Mouse (Mus musculus) intestine, postnatal 0 days (tissue): Measurements from ENCODE around the gene Neu1. TPM values are rescaled to one million over a fixed set of nuclear protein-coding genes. Genes with fewer than 3 reads are reported as not detected.

Experiments used
- ATAC-seq: fragments of 200-750 bp; cut with Nextera tagmentation; 2 replicates; pipeline ENCODE4 v1.8.0; 2017; ENCODE audit warnings: mild to moderate bottlenecking, moderate TSS enrichment, moderate library complexity
- H3K27ac ChIP-seq: fragments of 300-500 bp; sonication (generic); 2 replicates; pipeline ENCODE4 v1.5.1; 2014; ENCODE audit warnings: mild to moderate bottlenecking, low read depth, low read length, moderate library complexity
- H3K27me3 ChIP-seq: fragments of 300-500 bp; sonication (generic); replicated peaks from 2 replicates; pipeline ENCODE4 v1.6.1; 2014; ENCODE audit warnings: low read length, mixed read lengths; ENCODE audit not compliant: control insufficient read depth, insufficient read depth
- H3K36me3 ChIP-seq: fragments of 300-500 bp; sonication (generic); 2 replicates; pipeline ENCODE4 v1.6.1; 2014; ENCODE audit warnings: mild to moderate bottlenecking, moderate library complexity; ENCODE audit not compliant: control insufficient read depth, insufficient read depth
- H3K4me1 ChIP-seq: fragments of 300-500 bp; sonication (generic); replicated peaks from 2 replicates; pipeline ENCODE4 v1.6.1; 2014; ENCODE audit warnings: antibody characterized with exemption, low read length, mixed read lengths; ENCODE audit not compliant: control insufficient read depth, insufficient read depth
- H3K4me2 ChIP-seq: fragments of 300-500 bp; sonication (generic); replicated peaks from 2 replicates; pipeline ENCODE4 v1.6.1; 2014; ENCODE audit warnings: low read depth, mild to moderate bottlenecking, moderate library complexity
- H3K4me3 ChIP-seq: fragments of 300-500 bp; sonication (generic); 2 replicates; pipeline ENCODE4 v1.5.1; 2014; ENCODE audit warnings: low read depth, low read length
- H3K9ac ChIP-seq: fragments of 300-500 bp; sonication (generic); 2 replicates; pipeline ENCODE4 v1.6.1; 2014; ENCODE audit warnings: mild to moderate bottlenecking, low read depth, low read length
- H3K9me3 ChIP-seq: fragments of 300-500 bp; sonication (generic); 2 replicates; pipeline ENCODE4 v1.6.1; 2016; ENCODE audit warnings: mixed run types; ENCODE audit not compliant: control insufficient read depth
- CTCF ChIP-seq: sonication (generic); IDR thresholded peaks from 2 replicates; pipeline ENCODE4 v1.5.1; 2016; ENCODE audit warnings: low read depth, mild to moderate bottlenecking, control low read depth, antibody characterized with exemption, moderate library complexity
- WGBS: fragments of 180-500 bp; shearing (Covaris S2); extraction: QIAGEN DNeasy Blood & Tissue Kit; methylation state at CpG from one replicate; pipeline ENCODE4 v1.1.7; 2014; 5-methylcytosine and 5-hydroxymethylcytosine counted together
- polyA plus RNA-seq: library from polyadenylated mRNA; unstranded; fragments of >200 nt; fragmentation: Nextera tagmentation; extraction: Ambion mirVana; gene quantifications from 2 replicates; pipeline ENCODE4 v1.2.1, GENCODE M21; 2015

Neu1 gene
- polyA plus RNA-seq, 1 experiment from 2014 or later: 522 TPM

DNA sequence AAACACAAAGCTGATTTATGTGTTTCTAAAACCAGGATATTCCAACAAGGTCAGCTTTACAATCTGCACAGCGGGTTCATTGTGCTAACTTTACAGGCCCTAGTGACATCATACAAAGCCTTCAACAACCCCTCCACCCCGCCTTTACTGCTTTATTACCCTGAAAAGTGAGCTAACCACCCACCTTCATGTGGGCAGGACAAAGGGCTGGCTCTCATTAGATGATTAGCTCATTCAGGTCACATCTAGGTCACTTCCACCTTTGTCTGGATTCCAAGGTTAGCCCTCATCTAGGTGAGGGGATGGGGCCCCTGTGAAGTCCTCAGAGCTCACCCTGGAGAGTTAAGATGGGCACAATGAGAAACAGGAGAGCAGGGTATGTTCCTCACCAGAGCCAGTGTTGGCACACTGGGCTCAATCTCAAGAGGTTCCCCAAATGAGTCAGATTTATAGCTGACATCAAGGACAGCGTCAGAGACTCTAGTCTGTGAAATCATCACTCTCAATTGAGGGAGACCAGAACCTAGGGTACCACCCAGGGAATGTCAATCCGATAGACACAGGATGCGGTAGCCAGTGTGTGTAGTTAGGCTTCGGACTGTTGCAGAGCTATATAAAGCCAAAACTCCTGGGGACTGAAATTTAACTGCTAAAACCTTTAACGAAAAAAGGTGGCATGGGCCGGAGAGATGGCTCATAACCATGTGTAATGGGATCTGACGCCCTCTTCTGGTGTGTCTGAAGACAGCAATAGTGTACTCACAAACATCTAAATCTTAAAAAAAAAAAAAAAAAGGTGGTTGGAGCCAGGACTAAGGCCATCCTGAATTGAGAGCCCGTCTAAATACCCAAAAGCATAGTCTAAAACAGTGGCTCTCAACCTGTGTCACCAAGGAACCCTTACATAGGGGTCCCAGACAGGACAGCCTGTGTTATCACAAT lies 19.7 kb downstream of the Neu1 start:
- H3K27ac ChIP-seq: peak overlapping the region; percentile 88
- H3K9me3 ChIP-seq: no peaks in the 10 kb centered on the region
- 14% methylated on average over 10 of the region's 10 CpGs for WGBS
- H3K4me2 ChIP-seq: peak overlapping the region; percentile 75
- ATAC-seq: peak; percentile 80
- H3K27me3 ChIP-seq: no peaks in the 10 kb centered on the region
- H3K36me3 ChIP-seq: 0 out of 2 replicates have a peak, but pooled peaks cover 6% of the 10 kb centered on the region
- H3K4me1 ChIP-seq: no peaks in the 10 kb centered on the region; the same call in 1 of the 2 replicates
- peak overlapping the region; percentile 79 for H3K9ac ChIP-seq
- peak; percentile 52 for TF ChIP-seq CTCF
- H3K4me3 ChIP-seq: peak overlapping the region; percentile 84

DNA sequence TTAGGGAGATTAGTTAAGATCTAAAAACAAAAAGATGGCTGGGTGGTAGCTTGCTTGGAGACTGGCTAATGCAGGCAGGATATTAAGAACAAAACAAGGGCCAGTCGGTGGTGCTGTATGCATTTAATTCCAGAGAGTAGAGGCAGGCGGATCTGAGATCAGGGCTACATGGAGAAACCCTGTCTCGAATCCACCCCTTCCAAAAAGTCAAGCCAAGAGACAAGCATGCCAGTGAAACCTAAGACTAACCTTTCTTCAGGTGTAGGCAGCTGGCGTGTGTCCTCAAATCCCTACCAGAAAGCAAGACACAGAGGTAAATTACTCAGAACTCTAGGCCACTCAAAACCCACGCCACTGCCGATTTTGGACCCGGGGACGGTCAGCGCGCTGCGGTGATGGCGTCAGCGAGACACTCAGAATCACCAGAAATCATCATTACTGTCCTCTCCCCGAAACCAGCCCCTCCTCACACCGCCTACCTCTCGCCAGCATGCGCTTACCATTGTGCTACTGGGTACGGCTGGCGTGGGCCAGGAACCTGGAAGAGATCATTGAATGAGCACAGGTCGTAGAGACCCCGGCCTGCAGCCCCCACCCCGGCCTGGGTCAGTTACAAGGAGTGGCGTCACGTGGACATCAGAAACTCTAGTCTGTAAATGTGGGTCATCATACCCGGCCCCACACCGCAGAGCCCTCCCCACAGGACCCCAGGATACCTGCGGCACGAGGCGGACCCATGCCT lies 20.8 kb downstream of the Neu1 start:
- under 1% methylated on average over 29 of the region's 29 CpGs for WGBS
- no peak for TF ChIP-seq CTCF

DNA sequence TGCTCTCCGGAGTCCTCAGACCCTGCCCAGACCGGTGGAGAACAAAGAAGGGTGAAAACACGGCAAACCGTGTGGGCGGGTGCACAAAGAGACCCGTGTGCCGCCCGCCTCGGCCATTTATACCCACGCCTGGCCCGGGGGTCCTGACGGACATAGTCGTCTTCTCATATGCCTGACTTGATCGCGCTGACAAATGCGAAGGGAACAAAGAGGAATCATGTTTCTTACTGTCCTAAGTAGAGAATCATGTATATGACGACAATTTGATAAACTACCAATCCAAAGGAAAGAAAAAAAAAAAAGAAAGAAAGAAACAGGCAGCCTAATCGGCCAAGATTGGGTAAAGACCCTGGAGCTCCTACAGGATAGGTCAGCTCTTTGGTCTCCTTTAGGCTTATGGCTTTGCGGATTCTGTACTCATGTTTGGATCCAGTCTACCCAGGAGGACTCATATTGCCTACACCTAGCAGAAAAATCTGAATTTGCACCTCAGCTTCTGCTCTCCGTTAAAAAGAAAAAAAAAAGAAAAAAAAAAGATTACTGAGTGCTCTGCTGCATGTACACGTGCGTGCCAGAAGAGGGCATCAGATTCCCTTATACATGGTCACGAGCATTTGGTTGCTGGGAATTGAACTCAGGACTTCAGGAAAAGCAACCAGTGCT lies 21.5 kb downstream of the Neu1 start:
- ATAC-seq: peak; percentile 48
- no peaks in the 10 kb centered on the region for H3K9me3 ChIP-seq
- 0 out of 2 replicates have a peak, but pooled peaks cover 6% of the 10 kb centered on the region for H3K36me3 ChIP-seq
- H3K9ac ChIP-seq: peak overlapping the region; percentile 79
- H3K4me1 ChIP-seq: no peaks in the 10 kb centered on the region; the same call in 1 of the 2 replicates
- WGBS: under 1% methylated on average over 23 of the region's 23 CpGs
- H3K4me3 ChIP-seq: peak overlapping the region; percentile 84
- peak overlapping the region; percentile 88 for H3K27ac ChIP-seq
- H3K4me2 ChIP-seq: peak overlapping the region; percentile 75
- TF ChIP-seq CTCF: peak; percentile 78
- no peaks in the 10 kb centered on the region for H3K27me3 ChIP-seq

More for the DNA sequence above, 20.8 kb downstream of the Neu1 start:
- no peak for ATAC-seq
- Histone ChIP-seq H3K4me3 (peak overlapping the region; percentile 84), H3K36me3 (0 out of 2 replicates have a peak, but pooled peaks cover 6% of the 10 kb centered on the region), H3K4me1 (no peaks in the 10 kb centered on the region; the same call in 1 of the 2 replicates), H3K27me3 (no peaks in the 10 kb centered on the region), H3K9me3 (no peaks in the 10 kb centered on the region), H3K27ac (peak overlapping the region; percentile 88), H3K4me2 (peak overlapping the region; percentile 75), H3K9ac (peak overlapping the region; percentile 79)

DNA sequence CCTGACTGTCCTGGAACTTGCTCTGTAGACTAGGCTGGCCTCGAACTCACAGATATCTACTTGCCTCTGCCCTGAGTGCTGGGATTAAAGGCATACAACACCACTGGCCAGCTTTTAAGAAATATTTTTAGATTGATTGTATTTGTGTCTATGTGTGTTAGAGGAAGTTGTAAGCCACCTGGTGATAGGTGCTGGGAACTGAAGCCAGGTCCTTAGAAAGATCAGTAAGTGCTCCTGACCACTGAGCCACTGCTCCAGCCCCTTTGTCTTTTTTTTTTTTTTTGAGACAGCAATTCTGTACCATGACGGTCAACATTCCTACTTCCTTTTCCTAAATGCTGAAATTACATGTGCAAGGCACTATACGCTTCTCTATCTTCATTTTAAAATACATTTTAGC lies 22.2 kb downstream of the Neu1 start:
- no peak for TF ChIP-seq CTCF
- Histone ChIP-seq H3K27me3 (no peaks in the 10 kb centered on the region), H3K36me3 (0 out of 2 replicates have a peak, but pooled peaks cover 6% of the 10 kb centered on the region), H3K4me3 (no peak overlapping the region), H3K9me3 (no peaks in the 10 kb centered on the region), H3K4me1 (no peaks in the 10 kb centered on the region; the same call in 1 of the 2 replicates), H3K4me2 (peak overlapping the region; percentile 75; the same call in 1 of the 2 replicates), H3K9ac (no peak overlapping the region), H3K27ac (no peak overlapping the region)
- no peak for ATAC-seq
- 79% methylated on average over 3 of the region's 3 CpGs for WGBS

- no peak for ATAC-seq
- 0 out of 2 replicates have a peak, but pooled peaks cover 6% of the 10 kb centered on the region for H3K36me3 ChIP-seq
- no peak overlapping the region for H3K4me3 ChIP-seq
- no peaks in the 10 kb centered on the region; the same call in 1 of the 2 replicates for H3K4me1 ChIP-seq
- 90% methylated on average over 4 of the region's 4 CpGs for WGBS
- H3K9me3 ChIP-seq: no peaks in the 10 kb centered on the region
- TF ChIP-seq CTCF: no peak
- H3K9ac ChIP-seq: no peak overlapping the region
- no peak overlapping the region for H3K27ac ChIP-seq
- H3K4me2 ChIP-seq: no peak overlapping the region
- H3K27me3 ChIP-seq: no peaks in the 10 kb centered on the region
These were observed 22.9 kb downstream of the Neu1 start for GRCm38 (mm10) chr17:34953904-34954303.
